In the genomic region with DNA sequence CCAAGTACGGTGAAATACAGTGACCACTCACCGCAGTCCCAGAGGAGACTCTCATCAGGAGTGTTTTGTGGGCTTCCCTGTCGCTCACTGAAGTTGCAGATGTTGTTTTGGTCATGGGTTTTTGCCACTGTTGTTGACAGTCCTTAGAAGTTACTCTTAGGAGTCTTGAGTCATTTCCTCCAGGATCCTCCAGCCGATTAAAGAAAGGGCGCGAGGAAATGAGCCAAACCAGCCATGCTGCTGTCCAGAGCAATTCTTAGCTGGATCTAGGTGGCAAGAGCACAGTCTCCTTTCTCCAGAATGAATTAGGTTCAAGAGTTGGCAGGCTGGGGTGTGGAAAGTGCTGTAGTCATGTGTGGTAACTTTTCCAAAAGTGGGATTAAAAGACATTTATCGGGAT, we compare ENCODE assay signal across 10 mouse cellular contexts. TPM values are rescaled to one million over a fixed set of nuclear protein-coding genes. Genes with fewer than 3 reads are reported as not detected.
DNase-seq lines count a peak whose midpoint lies in the region; ATAC-seq and TF ChIP-seq lines count a peak whose summit lies in the region.
"Had no signal": no experiment of that assay in that cellular context is flagged by ENCODE, and none has a peak within 500 bp of the region (broad histone marks: within the 10 kb centered on the region; RNA-seq: fewer than 3 reads in every experiment).

No protein-coding gene starts in this region.

- no peak for TF ChIP-seq CTCF in heart, adult 2 months (IDR thresholded peaks at IDR 0.05)
- TF ChIP-seq CTCF in stomach, postnatal 0 days (IDR thresholded peaks at IDR 0.05; ENCODE audit: low read depth): no peak
- no peak for TF ChIP-seq CTCF in cerebellum, adult 2 months (IDR thresholded peaks at IDR 0.05; ENCODE audit: borderline replicate concordance, insufficient read depth, low read depth, low read length)

- no peak for TF ChIP-seq EP300 in heart, adult 2 months (IDR thresholded peaks at IDR 0.05; ENCODE audit: insufficient read depth, low read depth, low read length)
- TF ChIP-seq EP300 in stomach, postnatal 0 days (optimal IDR thresholded peaks at IDR 0.05): no peak

- H3K79me2 ChIP-seq in heart, adult 2 months (replicated peaks; ENCODE audit: control insufficient read depth, insufficient read depth, low read length): no peaks in the 10 kb centered on the region

- 34% methylated on average over 7 of the region's 7 CpGs for WGBS in heart, adult 2 months
- WGBS in stomach, embryonic 14.5 days: 73% methylated on average over 7 of the region's 7 CpGs
- WGBS in stomach, postnatal 0 days: 62% methylated on average over 7 of the region's 7 CpGs
- WGBS in lung, embryonic 16.5 days: 55% methylated on average over 7 of the region's 7 CpGs
- WGBS in stomach, embryonic 16.5 days: 69% methylated on average over 7 of the region's 7 CpGs
- 53% methylated on average over 7 of the region's 7 CpGs for WGBS in cerebellum, adult 2 months

- no peaks in the 10 kb centered on the region for H3K36me3 ChIP-seq in heart, adult 2 months (ENCODE audit: control insufficient read depth, insufficient read depth, low read length)
- no peaks in the 10 kb centered on the region for H3K36me3 ChIP-seq in stomach, embryonic 14.5 days (ENCODE audit: control insufficient read depth, insufficient read depth, low read length)
- no peaks in the 10 kb centered on the region for H3K36me3 ChIP-seq in stomach, postnatal 0 days (ENCODE audit: control insufficient read depth, insufficient read depth, low read length)
- H3K36me3 ChIP-seq in lung, embryonic 16.5 days (ENCODE audit: control insufficient read depth, insufficient read depth, low read length): no peaks in the 10 kb centered on the region
- no peaks in the 10 kb centered on the region for H3K36me3 ChIP-seq in stomach, embryonic 16.5 days (ENCODE audit: control insufficient read depth, insufficient read depth, low read length)
- H3K36me3 ChIP-seq: limb, embryonic 10.5 days had no signal

- no peaks in the 10 kb centered on the region; the same call in none of the 2 replicates for H3K4me1 ChIP-seq in heart, adult 2 months (ENCODE audit: control insufficient read depth, insufficient read depth, low read length)
- H3K4me1 ChIP-seq in stomach, embryonic 14.5 days (ENCODE audit: control insufficient read depth, insufficient read depth, low read length): 0 out of 2 replicates have a peak, but pooled peaks cover 13% of the 10 kb centered on the region
- H3K4me1 ChIP-seq in stomach, postnatal 0 days (replicated peaks; ENCODE audit: control insufficient read depth, insufficient read depth): no peaks in the 10 kb centered on the region
- H3K4me1 ChIP-seq in lung, embryonic 16.5 days (replicated peaks; ENCODE audit: control insufficient read depth, insufficient read depth, low read length): peaks cover 4% of the 10 kb centered on the region; the same call in 1 of the 2 replicates
- H3K4me1 ChIP-seq in stomach, embryonic 16.5 days (ENCODE audit: control insufficient read depth, insufficient read depth, low read length): peaks cover 15% of the 10 kb centered on the region; the same call in 1 of the 2 replicates
- no peaks in the 10 kb centered on the region; the same call in 1 of the 2 replicates for H3K4me1 ChIP-seq in cerebellum, adult 2 months (ENCODE audit: control insufficient read depth, insufficient read depth, low read length)

- no peaks in the 10 kb centered on the region for H3K9me3 ChIP-seq in stomach, embryonic 14.5 days (ENCODE audit: control insufficient read depth, low read depth, low read length)
- no peaks in the 10 kb centered on the region for H3K9me3 ChIP-seq in stomach, postnatal 0 days (ENCODE audit: control insufficient read depth, low read length)
- no peaks in the 10 kb centered on the region for H3K9me3 ChIP-seq in lung, embryonic 16.5 days (ENCODE audit: control insufficient read depth, low read length)
- no peaks in the 10 kb centered on the region for H3K9me3 ChIP-seq in stomach, embryonic 16.5 days (replicated peaks; ENCODE audit: control insufficient read depth, low read length)
- H3K9me3 ChIP-seq: limb, embryonic 10.5 days had no signal

- peak in 1 of 2 experiments; percentile 17 for DNase-seq in heart, adult 2 months
- DNase-seq in heart, postnatal 36 days: no peak
- DNase-seq in stomach, postnatal 0 days (ENCODE audit: low spot score): no peak
- DNase-seq in cerebellum, adult 2 months: no peak
- DNase-seq in urinary bladder, postnatal 14 days (ENCODE audit: low spot score): no peak
- DNase-seq: kidney, postnatal 4 days had no signal

- intact Hi-C loops in heart, adult 2 months (cut with DNase I): loop anchor here (5.0 kb wide), 2 partner anchors 234 to 259 kb away; no protein-coding TSS in a partner anchor
- intact Hi-C loops in heart, postnatal 36 days (cut with DNase I): no loop called here

- H3K27ac ChIP-seq in heart, adult 2 months: peak overlapping the region; percentile 9; the same call in 1 of the 2 replicates
- no peak overlapping the region for H3K27ac ChIP-seq in stomach, embryonic 14.5 days (ENCODE audit: low read length)
- no peak overlapping the region for H3K27ac ChIP-seq in stomach, postnatal 0 days (replicated peaks)
- H3K27ac ChIP-seq in lung, embryonic 16.5 days (ENCODE audit: low read length): no peak overlapping the region
- H3K27ac ChIP-seq in stomach, embryonic 16.5 days (ENCODE audit: low read length): no peak overlapping the region
- H3K27ac ChIP-seq in cerebellum, adult 2 months (ENCODE audit: insufficient read depth, low read length): no peak overlapping the region
- H3K27ac ChIP-seq: limb, embryonic 10.5 days had no signal

- H3K9ac ChIP-seq in heart, adult 2 months (ENCODE audit: low read depth, low read length): no peak overlapping the region
- H3K9ac ChIP-seq in stomach, embryonic 14.5 days (replicated peaks; ENCODE audit: low read depth, low read length): no peak overlapping the region
- H3K9ac ChIP-seq in stomach, postnatal 0 days (ENCODE audit: low read length): no peak overlapping the region
- no peak overlapping the region for H3K9ac ChIP-seq in lung, embryonic 16.5 days (ENCODE audit: low read length)
- H3K9ac ChIP-seq in stomach, embryonic 16.5 days (ENCODE audit: low read length): no peak overlapping the region

- no peak for ATAC-seq in stomach, embryonic 14.5 days (ENCODE audit: insufficient number of reproducible peaks, insufficient read depth, low FRiP score, low read depth)
- no peak for ATAC-seq in stomach, postnatal 0 days (ENCODE audit: low FRiP score, low TSS enrichment)
- ATAC-seq in lung, embryonic 16.5 days (ENCODE audit: low read depth): no peak
- ATAC-seq in stomach, embryonic 16.5 days (ENCODE audit: insufficient read depth, low FRiP score): no peak

- H3K4me2 ChIP-seq in stomach, embryonic 14.5 days (replicated peaks; ENCODE audit: low read depth, low read length): peak overlapping the region; percentile 99; the same call in 1 of the 2 replicates
- H3K4me2 ChIP-seq in stomach, postnatal 0 days (replicated peaks; ENCODE audit: low read depth): no peak overlapping the region; the same call in 1 of the 2 replicates
- peak overlapping the region; percentile 24 for H3K4me2 ChIP-seq in lung, embryonic 16.5 days (ENCODE audit: low read depth, low read length)
- H3K4me2 ChIP-seq in stomach, embryonic 16.5 days (ENCODE audit: low read depth, low read length): peak overlapping the region; percentile 26; the same call in 1 of the 2 replicates

- no peak for TF ChIP-seq POLR2A in heart, adult 2 months (IDR thresholded peaks at IDR 0.05; ENCODE audit: insufficient read depth, low read depth, low read length)
- TF ChIP-seq POLR2A in cerebellum, adult 2 months (IDR thresholded peaks at IDR 0.05; ENCODE audit: borderline replicate concordance, insufficient read depth, low read length): no peak

- H3K4me3 ChIP-seq in heart, adult 2 months: no peak overlapping the region
- H3K4me3 ChIP-seq in stomach, embryonic 14.5 days (ENCODE audit: low read depth, low read length): no peak overlapping the region
- no peak overlapping the region for H3K4me3 ChIP-seq in stomach, postnatal 0 days (ENCODE audit: low read depth, low read length)
- peak overlapping the region; percentile 60 for H3K4me3 ChIP-seq in lung, embryonic 16.5 days (ENCODE audit: low read length)
- peak overlapping the region; percentile 7 for H3K4me3 ChIP-seq in stomach, embryonic 16.5 days (replicated peaks; ENCODE audit: low read length)
- no peak overlapping the region for H3K4me3 ChIP-seq in cerebellum, adult 2 months (replicated peaks; ENCODE audit: insufficient read depth, low read depth, low read length)
- H3K4me3 ChIP-seq: limb, embryonic 10.5 days had no signal

- peaks cover 2% of the 10 kb centered on the region; the same call in 1 of the 2 replicates for H3K27me3 ChIP-seq in heart, adult 2 months (ENCODE audit: control insufficient read depth, insufficient read depth, low read length)
- no peaks in the 10 kb centered on the region for H3K27me3 ChIP-seq in stomach, embryonic 14.5 days (ENCODE audit: control insufficient read depth, insufficient read depth, low read length)
- H3K27me3 ChIP-seq in stomach, postnatal 0 days (ENCODE audit: control insufficient read depth, insufficient read depth, low read length): peaks cover 2% of the 10 kb centered on the region; the same call in 1 of the 2 replicates
- peaks cover 29% of the 10 kb centered on the region for H3K27me3 ChIP-seq in lung, embryonic 16.5 days (ENCODE audit: control insufficient read depth, insufficient read depth, low read depth, low read length)
- 0 out of 2 replicates have a peak, but pooled peaks cover 3% of the 10 kb centered on the region for H3K27me3 ChIP-seq in stomach, embryonic 16.5 days (ENCODE audit: control insufficient read depth, insufficient read depth, low read length)
- no peaks in the 10 kb centered on the region; the same call in 1 of the 2 replicates for H3K27me3 ChIP-seq in cerebellum, adult 2 months (ENCODE audit: control insufficient read depth, insufficient read depth, low read length)

RNA-seq across cellular contexts. Expression of a gene that starts 3.4 kb away (rescaled TPM):
- 1 to 10 TPM; 2.2 to 2.8 TPM for total RNA-seq in heart, adult 2 months (2021)
- 5.4 and 7.0 TPM in 2 replicates for polyA plus RNA-seq in heart, adult 2 months (2012; rRNA removed)
- 1 to 10 TPM; 2.4 to 4.0 TPM for total RNA-seq in heart, postnatal 36 days (2021)
- 78.8 and 84.5 TPM in 2 replicates for polyA plus RNA-seq in stomach, embryonic 14.5 days (2014; fragmentation: Nextera tagmentation; extraction: Ambion mirVana)
- 15.9 and 18.5 TPM in 2 replicates for polyA plus RNA-seq in stomach, postnatal 0 days (2015; fragmentation: Nextera tagmentation; extraction: Ambion mirVana)
- 49.6 and 54.3 TPM in 2 replicates for polyA plus RNA-seq in lung, embryonic 16.5 days (2015; fragmentation: Nextera tagmentation; extraction: Ambion mirVana)
- 47.0 and 55.5 TPM in 2 replicates for polyA plus RNA-seq in stomach, embryonic 16.5 days (2015; fragmentation: Nextera tagmentation; extraction: Ambion mirVana)
- polyA plus RNA-seq in cerebellum, adult 2 months (2012; rRNA removed): 82.3 and 104 TPM in 2 replicates

Comparison
In these comparisons a context has a peak if more than half of its experiments do, and no peak if none do; other contexts are left out.
1. H3K4me3 ChIP-seq: peak in lung, embryonic 16.5 days (single experiment) and stomach, embryonic 16.5 days (single experiment); none in heart, adult 2 months (single experiment), stomach, embryonic 14.5 days (single experiment), stomach, postnatal 0 days (single experiment) and cerebellum, adult 2 months (single experiment).